Mouse (Mus musculus) adrenal gland, postnatal 36 days (tissue): ENCODE results near the gene F11r. TPM values are rescaled to one million over a fixed set of nuclear protein-coding genes. Genes with fewer than 3 reads are reported as not detected.
A peak's percentile ranks its signal among the peaks of the same experiment; 100 is the strongest.
"Not testable (repeated sequence)": the region's sequence is repeated elsewhere in the genome, so short reads cannot be mapped to it uniquely, and the experiment has no call there.

Experiments
- DNase-seq, 2 experiments: peaks; one replicate each; pipeline ENCODE4 v3.0.0; 2021; ENCODE audit warnings: mixed read lengths in 1 of 2
- total RNA-seq, 2 experiments: library from RNA; stranded (reverse); gene quantifications; 2 replicates each; pipeline ENCODE4 v1.2.3; 2021

F11r gene
- total RNA-seq, 2 experiments from 2014 or later = 39.7 to 51.0 TPM

DNA sequence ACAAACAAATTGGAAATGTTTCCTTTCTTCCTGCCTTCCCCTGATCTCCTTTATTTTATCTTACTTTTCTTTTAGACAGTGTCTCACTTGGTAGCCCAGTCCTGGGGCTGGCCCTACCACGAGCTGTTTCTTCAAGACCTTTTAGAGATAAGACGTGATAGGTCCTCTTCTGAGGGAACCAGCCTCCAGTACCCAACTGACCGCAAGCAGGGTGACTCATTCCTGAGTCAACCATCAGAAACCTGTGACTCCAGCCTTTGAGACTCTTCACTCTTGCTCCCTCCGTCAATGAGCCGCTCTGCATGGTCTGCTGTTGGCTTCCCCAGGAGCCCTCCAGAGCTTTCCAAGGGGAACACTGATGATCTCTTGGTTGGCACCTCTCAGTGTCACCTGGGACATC is 33.6 kb downstream of the F11r start:
- peak; percentile 56 to 62 for DNase-seq

DNA sequence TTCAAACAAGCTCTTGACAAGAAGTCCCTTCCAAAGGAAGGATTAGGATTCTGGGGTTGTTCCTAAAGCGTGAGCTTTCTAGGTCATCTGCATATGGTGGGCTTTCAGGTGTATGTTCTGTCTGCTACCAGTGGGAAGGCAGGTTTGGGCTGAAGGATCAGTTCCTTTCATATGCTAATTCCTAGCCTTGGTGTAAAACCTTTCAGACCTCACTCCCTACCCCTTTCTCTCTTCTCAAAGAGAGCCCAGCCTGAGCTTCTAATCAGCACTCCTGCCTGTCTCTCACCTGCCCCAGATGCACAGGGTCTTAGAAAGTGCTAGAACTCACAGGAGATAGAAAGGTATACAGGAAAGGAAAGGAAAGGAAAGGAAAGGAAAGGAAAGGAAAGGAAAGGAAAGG is 34.1 kb downstream of the F11r start:
- no peak for DNase-seq

DNA sequence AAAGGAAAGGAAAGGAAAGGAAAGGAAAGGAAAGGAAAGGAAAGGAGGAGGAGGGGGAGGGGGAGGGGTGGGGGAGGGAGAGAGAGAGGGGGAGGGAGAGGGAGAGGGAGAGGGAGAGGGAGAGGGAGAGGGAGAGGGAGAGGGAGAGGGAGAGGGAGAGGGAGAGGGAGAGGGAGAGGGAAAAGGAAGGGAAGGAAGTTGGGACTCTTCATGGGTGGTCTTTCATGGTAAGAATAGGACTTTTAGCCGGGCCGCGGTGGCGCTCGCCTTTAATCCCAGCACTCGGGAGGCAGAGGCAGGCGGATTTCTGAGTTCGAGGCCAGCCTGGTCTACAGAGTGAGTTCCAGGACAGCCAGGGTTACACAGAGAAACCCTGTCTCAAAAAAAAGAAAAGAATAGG is 34.6 kb downstream of the F11r start:
- not testable (repeated sequence) for DNase-seq

DNA sequence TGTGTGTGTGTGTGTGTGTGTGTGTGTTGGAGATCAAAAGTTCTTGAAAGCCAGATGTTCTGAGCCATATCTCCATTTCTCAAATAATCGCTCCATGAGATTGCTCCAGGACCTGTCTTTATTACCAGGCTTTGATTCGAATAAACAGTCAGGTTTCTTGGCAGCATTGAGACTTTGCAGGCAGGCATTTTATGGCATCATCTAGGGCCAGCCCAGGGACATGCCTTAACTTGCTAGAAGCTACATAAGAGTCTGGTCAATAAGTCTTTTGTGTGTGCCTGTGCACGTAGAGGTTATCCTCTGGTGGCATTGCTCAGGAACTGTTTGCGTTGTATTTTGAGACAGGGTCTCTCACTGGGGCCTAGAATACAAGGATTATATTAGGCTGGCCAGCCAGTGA is 36.2 kb downstream of the F11r start:
- DNase-seq = no peak

DNA sequence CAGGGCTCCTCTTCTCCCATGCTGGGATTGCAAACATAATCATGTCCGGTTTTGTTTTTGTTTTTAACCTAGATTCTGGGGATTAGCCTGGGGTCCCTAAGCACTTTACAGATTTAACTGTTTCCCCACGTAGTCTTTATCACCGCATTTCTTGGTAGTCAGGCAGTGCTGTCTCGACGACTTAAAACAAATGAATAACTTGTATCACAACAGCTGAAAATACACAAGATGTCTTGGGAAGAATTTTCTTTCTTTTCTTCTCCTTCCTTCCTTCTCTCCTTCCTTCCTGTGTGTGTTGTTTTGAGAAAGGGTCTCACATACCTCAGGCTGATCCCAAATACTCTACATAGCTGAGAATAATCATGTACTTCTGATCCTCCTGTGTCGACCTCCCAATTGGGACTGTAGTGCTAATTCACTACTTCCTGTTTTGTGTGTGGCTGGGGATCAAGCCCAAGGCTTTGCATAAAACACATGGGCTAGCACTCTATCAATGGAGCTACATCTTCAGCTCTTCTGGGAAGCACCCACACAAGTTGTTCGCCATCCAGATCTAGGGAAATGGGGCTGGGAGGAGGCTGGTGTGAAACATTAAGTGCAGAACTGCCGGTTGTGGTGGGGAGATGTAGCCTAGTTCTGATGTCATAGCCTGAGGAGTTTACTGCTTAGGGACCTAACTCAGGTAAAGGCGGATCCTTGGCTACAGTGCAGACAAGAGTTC is 36.7 kb downstream of the F11r start:
- no peak for DNase-seq

DNA sequence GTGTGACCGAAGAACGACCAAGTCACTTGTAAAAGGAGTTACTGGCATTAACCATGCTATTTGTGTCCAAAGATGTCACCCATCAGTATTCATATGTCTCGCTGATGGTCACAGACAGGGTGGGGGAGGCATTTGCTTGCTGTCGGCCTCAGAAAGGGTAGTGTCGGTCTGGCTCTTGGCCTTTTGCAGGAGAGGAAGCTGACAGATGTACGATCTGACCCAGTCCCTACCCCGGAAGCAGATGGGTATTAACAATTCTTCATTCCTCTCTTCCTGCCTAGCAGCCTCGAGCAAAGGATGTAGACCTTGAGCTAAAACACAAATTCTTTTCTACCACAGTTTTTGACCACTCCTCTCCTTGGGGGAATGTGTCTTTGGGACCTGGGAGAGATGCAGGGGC is 39.8 kb downstream of the F11r start:
- DNase-seq = no peak

DNA sequence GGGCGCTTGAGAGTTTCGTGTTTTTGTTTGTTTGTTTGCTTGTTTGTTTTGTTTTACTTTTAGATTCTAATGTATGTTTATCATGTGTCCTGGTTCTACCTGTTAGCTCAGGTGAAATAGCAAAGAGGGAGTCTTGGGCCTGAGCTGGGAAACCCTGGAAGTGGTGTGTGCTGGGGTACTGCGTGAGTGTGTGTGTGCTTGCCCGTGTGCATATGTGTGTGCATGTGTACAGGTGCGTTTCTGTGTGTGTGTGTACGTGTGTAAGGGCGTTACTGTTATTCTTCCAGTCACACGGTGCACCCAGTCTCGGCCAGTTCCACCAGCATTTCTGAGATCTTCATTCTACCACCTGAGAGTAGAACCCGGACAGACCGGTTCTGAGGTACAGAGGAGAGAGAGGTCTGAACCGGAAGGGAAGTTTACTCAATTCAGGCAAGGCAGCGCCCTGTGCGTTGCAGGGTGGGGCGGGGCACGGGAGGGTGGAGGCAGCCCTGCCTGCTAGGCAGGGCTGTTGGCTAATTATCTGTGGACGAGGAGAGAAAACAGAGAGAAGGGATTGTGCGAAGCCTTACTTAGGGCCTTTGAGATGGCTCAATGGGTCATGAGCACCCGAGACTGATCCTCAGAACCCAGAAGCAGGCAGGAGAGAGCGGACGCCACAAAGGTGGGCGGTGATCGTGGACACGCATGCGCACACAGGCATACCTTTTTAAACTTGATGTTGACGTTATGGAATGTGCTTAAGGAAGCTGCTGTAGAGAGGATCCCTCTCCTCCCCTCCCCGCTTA is 40.6 kb downstream of the F11r start:
- peak in 1 of 2 experiments; percentile 28 for DNase-seq

DNA sequence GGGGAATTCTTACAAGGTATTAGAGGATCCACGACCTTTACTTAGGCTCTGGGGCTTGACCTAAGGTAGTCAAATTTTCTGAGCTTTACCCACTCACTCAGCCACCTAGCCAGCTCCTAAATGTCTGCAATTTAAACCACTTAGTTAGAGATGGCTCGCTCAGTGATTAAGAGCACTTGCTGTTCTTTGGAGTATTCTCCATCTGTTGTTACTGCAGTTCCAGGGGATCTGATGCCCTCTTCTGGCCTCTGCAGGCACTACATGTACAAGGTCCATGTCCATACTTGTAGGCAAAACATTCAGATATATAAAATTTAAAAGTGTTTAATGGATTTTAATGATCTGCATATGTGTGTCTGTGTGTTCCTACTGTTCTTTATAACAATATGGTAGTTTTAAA is 41.6 kb downstream of the F11r start:
- peak; percentile 80 to 82 for DNase-seq

DNA sequence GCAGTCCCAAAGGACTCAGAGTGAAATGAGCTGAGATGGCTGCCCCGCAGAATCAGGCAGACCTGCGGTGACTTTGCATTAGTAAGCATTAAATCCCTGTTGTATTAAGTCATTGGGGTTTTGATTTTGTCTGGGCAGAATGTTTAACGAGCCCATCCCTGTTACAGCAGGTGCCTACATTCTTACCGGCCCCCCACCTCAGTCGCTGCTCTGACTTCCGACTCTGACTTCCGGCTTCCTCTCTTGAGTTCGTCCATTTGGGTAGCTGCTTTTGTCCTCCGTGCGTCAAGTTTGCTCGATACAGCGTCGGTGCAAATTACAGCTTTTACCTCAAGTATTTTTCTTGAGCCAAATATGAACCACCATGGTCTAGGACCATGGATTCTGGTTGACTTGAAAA is 56.9 kb downstream of the F11r start:
- DNase-seq = no peak

DNA sequence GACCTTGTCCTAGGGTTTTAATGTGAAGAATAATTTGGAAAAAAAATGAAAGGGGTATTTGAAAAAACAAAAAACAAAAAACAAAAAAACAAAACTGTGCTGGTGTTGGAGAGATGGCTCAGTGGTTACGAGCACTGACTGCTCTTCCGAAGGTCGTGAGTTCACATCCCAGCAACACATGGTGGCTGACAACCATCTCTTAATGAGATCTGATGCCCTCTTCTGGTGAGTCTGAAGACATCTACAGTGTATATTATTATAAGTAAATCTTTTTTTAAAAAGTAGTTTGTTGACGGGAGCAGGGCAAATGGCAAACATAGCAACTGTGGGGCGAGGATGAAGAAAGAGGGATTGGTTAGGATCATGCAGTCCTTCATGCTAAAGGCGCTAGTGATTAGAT is 58.0 kb downstream of the F11r start:
- DNase-seq = no peak

DNA sequence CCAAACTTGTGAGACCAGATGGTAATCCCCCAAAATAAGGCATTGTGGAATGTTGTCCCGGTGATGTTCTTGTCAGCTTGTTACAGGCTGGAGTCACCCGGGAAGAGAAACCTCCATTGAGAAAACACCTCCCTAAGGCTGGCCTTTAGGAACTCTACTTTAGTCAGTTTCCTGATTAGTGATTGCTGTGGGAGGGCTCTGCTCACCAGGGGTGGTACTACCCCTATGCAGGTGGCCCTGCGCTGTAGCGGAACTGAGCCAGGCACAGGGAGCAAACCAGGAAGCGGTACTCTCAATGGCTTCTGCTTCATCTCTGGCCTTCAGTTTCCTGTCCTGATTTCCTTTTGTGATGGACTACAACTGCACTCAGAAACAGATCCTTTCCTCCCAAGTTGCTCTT is 62.5 kb downstream of the F11r start:
- no peak for DNase-seq

DNA sequence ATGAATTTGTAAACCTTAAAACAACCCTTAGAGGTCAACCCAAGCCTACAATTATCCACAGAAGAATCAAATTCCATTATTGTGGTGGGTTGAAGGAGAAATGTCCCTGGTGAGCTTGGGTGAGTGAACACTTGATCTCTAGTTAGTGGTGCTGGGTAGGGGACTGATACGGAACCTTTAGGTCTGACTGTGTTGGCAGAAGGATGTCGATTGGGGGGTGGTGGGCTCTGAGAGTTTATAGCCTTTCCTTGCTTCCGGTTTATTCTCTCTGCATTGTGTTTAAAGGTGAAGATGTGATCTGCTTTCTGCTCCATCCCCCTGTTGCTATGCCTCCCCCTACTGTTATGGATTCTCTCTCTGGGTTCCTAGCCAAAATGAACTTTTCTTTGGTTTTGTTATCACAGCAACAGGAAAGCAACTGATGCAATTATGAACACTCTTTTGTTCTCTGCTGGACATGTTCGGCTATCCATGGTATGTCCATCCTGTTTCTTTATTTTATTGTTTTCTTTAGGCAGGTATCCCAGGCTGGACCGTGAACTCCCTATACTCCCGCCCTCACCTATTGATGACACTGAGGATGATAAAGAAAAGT is 63.8 kb downstream of the F11r start:
- no peak for DNase-seq

DNA sequence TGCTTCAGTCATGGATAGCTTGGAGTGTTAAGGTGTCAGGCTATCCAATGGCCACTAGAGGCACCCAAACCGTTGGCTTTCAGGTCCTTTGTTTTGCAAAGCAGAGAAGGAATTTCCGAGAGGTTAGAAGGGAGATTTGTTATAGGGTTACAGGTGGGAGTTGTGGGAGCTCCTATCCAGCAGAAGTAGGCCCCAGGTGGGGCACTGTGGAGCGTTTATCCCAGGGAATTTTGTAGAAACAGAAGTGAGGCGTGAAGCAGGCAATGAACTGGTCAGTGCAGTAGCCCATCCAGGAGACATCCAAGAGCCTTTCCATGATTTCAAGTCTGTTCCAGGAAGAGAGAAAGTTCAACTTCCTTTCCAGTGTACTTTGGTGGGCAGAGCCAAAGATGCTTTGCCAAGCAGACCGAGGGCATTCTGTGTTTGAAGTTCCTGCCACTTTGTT is 64.3 kb downstream of the F11r start:
- peak in 1 of 2 experiments; percentile 38 for DNase-seq

DNA sequence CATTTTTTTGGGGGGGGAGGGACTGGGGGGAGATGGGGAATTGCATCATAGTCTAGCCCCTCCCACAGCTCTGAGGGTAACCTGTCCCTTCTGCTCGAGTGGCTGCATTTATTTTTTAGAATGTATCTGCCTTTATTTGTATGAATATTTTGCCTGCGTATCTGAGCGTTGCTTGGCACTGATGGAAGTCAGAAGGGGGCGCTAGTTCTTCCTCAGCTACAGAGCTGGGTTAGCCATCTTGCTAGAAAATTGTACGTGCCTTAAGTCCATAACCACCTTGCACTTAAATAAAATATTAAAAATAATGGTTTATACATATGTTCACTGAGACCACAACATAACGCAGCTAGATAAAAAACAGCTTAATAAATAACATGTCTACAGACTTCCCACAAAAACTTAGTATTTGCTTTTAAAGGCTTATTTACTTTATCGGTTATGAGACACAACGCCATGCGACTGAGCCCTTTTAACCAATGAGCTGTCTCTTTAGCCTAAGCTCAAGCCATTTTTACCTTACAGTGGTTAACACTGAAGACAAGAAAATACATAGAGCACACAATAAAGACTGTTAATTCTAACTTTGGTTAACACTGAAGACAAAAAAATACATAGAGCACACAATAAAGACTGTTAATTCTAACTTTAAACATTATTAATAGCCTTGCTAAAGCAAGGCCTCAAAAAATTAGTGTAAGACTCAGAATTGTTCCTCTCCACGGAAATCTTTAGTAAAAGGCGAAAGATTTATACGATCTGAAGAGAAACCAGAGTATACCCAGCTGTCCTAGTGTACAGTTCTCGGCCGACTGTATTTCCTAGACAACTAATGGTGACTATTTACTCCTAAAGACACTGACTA is 65.3 kb downstream of the F11r start:
- DNase-seq = peak; percentile 30 to 60

DNA sequence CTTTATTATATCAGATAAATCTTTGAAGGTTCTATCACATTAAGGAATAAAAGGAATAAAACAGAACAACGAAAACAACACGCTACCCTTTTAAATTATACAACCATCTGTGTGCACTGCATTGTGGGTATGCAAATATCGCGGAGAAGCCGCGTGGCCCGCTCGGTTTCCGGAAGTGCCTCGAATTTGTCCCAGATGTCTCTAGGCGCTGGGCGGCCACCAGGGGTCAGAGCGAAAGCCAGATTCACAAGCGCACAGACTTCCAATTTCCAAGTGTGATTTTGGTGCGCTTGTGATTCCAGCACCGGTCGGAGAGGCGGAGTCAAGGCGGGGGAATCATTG is 65.9 kb downstream of the F11r start, which contains the start of gene Alyref2:
Gene Alyref2, plus strand, starts transcription at position 229 of the 342 bp plus-strand sequence.
- DNase-seq = peak; percentile 95

DNA sequence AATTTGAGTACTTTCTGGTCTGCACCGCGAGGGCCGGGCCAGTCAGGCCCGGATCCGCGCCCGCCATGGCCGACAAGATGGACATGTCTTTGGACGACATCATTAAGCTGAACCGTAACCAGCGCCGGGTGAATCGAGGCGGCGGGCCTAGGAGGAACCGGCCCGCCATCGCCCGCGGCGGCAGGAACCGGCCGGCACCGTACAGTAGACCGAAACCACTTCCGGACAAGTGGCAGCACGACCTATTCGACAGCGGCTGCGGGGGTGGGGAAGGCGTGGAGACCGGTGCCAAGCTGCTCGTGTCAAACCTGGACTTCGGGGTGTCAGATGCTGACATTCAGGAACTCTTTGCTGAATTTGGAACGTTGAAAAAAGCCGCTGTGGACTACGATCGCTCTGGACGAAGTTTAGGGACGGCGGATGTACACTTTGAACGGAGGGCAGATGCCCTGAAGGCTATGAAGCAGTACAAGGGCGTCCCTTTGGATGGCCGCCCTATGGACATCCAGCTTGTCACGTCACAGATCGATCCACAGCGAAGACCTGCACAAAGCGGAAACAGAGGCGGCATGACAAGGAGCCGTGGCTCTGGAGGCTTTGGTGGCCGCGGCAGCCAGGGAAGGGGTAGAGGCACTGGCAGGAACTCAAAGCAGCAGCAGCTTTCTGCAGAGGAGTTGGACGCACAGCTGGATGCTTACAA is 66.4 kb downstream of the F11r start:
- DNase-seq = peak; percentile 78 to 85

DNA sequence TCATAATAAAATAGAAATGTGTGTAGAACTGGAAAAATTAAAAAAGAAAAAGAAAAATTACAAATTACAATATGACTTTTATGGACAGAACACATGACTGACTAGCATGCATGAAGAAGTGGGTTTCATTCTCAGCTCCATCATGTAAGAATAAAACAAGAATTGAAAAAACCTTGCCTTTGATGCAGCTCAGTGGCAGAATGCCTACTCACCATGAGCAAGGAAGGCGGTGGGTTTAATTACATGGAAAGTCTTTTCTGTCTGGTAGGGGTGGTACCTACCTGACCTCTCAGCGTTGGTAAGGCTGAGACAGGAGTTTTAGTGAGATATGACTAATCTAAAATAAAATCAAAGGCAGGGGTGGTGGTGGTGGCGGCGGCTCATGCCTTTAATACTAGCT is 67.3 kb downstream of the F11r start:
- DNase-seq = no peak

DNA sequence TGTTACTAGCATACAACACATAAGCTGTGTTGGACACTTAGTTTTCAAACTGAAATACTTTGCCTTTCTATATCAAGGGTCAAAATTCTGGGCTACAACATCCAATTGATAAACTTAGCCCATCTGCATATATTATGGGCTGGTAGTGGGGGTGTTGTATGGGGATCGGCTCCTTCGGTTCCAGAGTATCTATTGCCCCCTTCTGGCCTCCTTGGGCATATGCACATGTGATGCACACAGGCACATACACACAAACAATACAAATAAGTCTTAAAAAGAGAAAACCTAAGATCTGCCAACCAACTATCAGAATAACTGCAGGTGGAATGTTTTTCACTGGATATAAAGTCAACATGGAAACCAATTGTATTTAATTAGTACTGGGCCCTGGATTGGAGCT is 75.9 kb downstream of the F11r start:
- DNase-seq = no peak

DNA sequence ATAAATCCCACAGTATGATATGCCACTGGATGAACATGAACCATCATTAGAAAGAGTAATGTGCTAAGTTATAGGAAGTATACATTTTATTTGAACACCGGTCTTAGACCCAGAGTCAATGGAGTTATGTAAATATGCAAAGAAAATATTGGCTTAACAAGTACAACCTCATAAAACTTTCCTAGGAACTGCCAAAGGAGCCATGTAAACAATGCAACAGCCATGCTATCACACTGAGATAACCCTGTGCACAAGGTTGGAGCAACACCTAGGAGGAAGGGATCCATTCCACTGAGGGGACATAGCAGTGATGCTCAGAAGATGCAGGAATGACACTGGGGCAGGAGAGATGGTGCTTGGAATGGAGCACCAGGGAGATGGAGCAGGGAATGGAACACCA is 76.4 kb downstream of the F11r start:
- DNase-seq = no peak
